Mouse (Mus musculus) forebrain, embryonic 14.5 days (tissue): Measurements from ENCODE around the gene Bdh1. TPM values are rescaled to one million over a fixed set of nuclear protein-coding genes. Genes with fewer than 3 reads are reported as not detected.
A peak's percentile ranks its signal among the peaks of the same experiment; 100 is the strongest.

ENCODE experiments used
- ATAC-seq: fragments of 200-750 bp; cut with Nextera tagmentation; 2 replicates; pipeline ENCODE4 v1.8.0; 2017; ENCODE audit warnings: mild to moderate bottlenecking, moderate library complexity
- DNase-seq: peaks from one replicate; pipeline ENCODE4 v3.0.0-alpha.2; 2015; ENCODE audit warnings: low spot score
- H3K27ac ChIP-seq: fragments of 300-500 bp; sonication (generic); 2 replicates; pipeline ENCODE4 v1.5.1; 2014; ENCODE audit warnings: low read depth, mild to moderate bottlenecking, control low read depth, low read length, moderate library complexity
- H3K27me3 ChIP-seq: fragments of 300-500 bp; sonication (generic); replicated peaks from 2 replicates; pipeline ENCODE4 v1.6.1; 2014; ENCODE audit warnings: low read length, control low read depth, mixed read lengths; ENCODE audit not compliant: control insufficient read depth, insufficient read depth
- H3K36me3 ChIP-seq: fragments of 300-500 bp; sonication (generic); 2 replicates; pipeline ENCODE4 v1.6.1; 2014; ENCODE audit warnings: low read length, control low read depth; ENCODE audit not compliant: control insufficient read depth, insufficient read depth
- H3K4me1 ChIP-seq: fragments of 300-500 bp; sonication (generic); 2 replicates; pipeline ENCODE4 v1.6.1; 2014; ENCODE audit warnings: antibody characterized with exemption, low read length, control low read depth; ENCODE audit not compliant: control insufficient read depth, insufficient read depth
- H3K4me2 ChIP-seq: fragments of 300-500 bp; sonication (generic); 2 replicates; pipeline ENCODE4 v1.6.1; 2014; ENCODE audit warnings: mild to moderate bottlenecking, control low read depth, low read length
- H3K4me3 ChIP-seq: fragments of 300-500 bp; sonication (generic); 2 replicates; pipeline ENCODE4 v1.5.1; 2014; ENCODE audit warnings: low read depth, low read length, control low read depth
- H3K9ac ChIP-seq: fragments of 300-500 bp; sonication (generic); 2 replicates; pipeline ENCODE4 v1.6.1; 2014; ENCODE audit warnings: mild to moderate bottlenecking, low read length, control low read depth, moderate library complexity
- H3K9me3 ChIP-seq: fragments of 300-500 bp; sonication (generic); replicated peaks from 2 replicates; pipeline ENCODE4 v1.6.1; 2016; ENCODE audit warnings: low read length, control low read depth, mixed read lengths; ENCODE audit not compliant: control insufficient read depth
- WGBS: fragments of 180-500 bp; shearing (Covaris S2); extraction: QIAGEN DNeasy Blood & Tissue Kit; methylation state at CpG from one replicate; pipeline ENCODE4 v1.1.7; 2014; 5-methylcytosine and 5-hydroxymethylcytosine counted together
- polyA plus RNA-seq: library from polyadenylated mRNA; unstranded; fragments of >200 nt; fragmentation: Nextera tagmentation; extraction: Ambion mirVana; gene quantifications from 2 replicates; pipeline ENCODE4 v1.2.1, GENCODE M21; 2014

Gene Bdh1
- polyA plus RNA-seq, 1 experiment from 2014 or later: 125 TPM

- H3K9ac ChIP-seq: peak overlapping the region; percentile 30; the same call in 1 of the 2 replicates
- no peak overlapping the region for H3K4me3 ChIP-seq
- peak overlapping the region; percentile 96 for H3K27ac ChIP-seq
- no peak overlapping the region for H3K4me2 ChIP-seq
- H3K9me3 ChIP-seq: no peaks in the 10 kb centered on the region
- peak; percentile 90 for ATAC-seq
- H3K4me1 ChIP-seq: peaks cover 27% of the 10 kb centered on the region
- DNase-seq: peak; percentile 91
- H3K27me3 ChIP-seq: no peaks in the 10 kb centered on the region
- no peaks in the 10 kb centered on the region for H3K36me3 ChIP-seq
- 29% methylated on average over 11 of the region's 11 CpGs for WGBS
These were observed 77.7 kb downstream of the Bdh1 start for GRCm38 (mm10) chr16:31499681-31500310.

GRCm38 (mm10) chr16:31500532-31500931, 78.5 kb downstream of the Bdh1 start:
- ATAC-seq: no peak
- Histone ChIP-seq H3K9ac (no peak overlapping the region), H3K9me3 (no peaks in the 10 kb centered on the region), H3K4me1 (peaks cover 27% of the 10 kb centered on the region), H3K4me2 (no peak overlapping the region), H3K36me3 (no peaks in the 10 kb centered on the region), H3K27me3 (no peaks in the 10 kb centered on the region), H3K4me3 (no peak overlapping the region), H3K27ac (peak overlapping the region; percentile 96)
- no peak for DNase-seq
- 71% methylated on average over 3 of the region's 3 CpGs for WGBS

GRCm38 (mm10) chr16:31500969-31501750, 79.1 kb downstream of the Bdh1 start:
- no peak overlapping the region for H3K4me2 ChIP-seq
- H3K9ac ChIP-seq: no peak overlapping the region
- H3K36me3 ChIP-seq: no peaks in the 10 kb centered on the region
- peaks cover 27% of the 10 kb centered on the region for H3K4me1 ChIP-seq
- peak; percentile 72 for ATAC-seq
- 53% methylated on average over 14 of the region's 14 CpGs for WGBS
- H3K9me3 ChIP-seq: no peaks in the 10 kb centered on the region
- no peaks in the 10 kb centered on the region for H3K27me3 ChIP-seq
- DNase-seq: peak; percentile 84
- H3K4me3 ChIP-seq: no peak overlapping the region
- peak overlapping the region; percentile 96 for H3K27ac ChIP-seq

- H3K27ac ChIP-seq: peak overlapping the region; percentile 96
- H3K4me1 ChIP-seq: peaks cover 27% of the 10 kb centered on the region
- no peaks in the 10 kb centered on the region for H3K9me3 ChIP-seq
- no peak overlapping the region for H3K4me2 ChIP-seq
- no peaks in the 10 kb centered on the region for H3K27me3 ChIP-seq
- H3K9ac ChIP-seq: 0 out of 2 replicates have a peak overlapping the region, but pooled peaks have one; percentile 17
- H3K4me3 ChIP-seq: no peak overlapping the region
- no peaks in the 10 kb centered on the region for H3K36me3 ChIP-seq
- ATAC-seq (peak; percentile 19), DNase-seq (peak; percentile 49)
- WGBS: 16% methylated on average over 14 of the region's 14 CpGs
These were observed 79.8 kb downstream of the Bdh1 start for GRCm38 (mm10) chr16:31501751-31502365.

- no peak for ATAC-seq
- H3K4me3 ChIP-seq: no peak overlapping the region
- DNase-seq: no peak
- no peak overlapping the region for H3K4me2 ChIP-seq
- peaks cover 23% of the 10 kb centered on the region for H3K4me1 ChIP-seq
- no peaks in the 10 kb centered on the region for H3K9me3 ChIP-seq
- 47% methylated on average over 10 of the region's 10 CpGs for WGBS
- H3K27me3 ChIP-seq: no peaks in the 10 kb centered on the region
- H3K9ac ChIP-seq: no peak overlapping the region
- no peaks in the 10 kb centered on the region for H3K36me3 ChIP-seq
- H3K27ac ChIP-seq: no peak overlapping the region; the same call in 1 of the 2 replicates
These were observed 84.8 kb downstream of the Bdh1 start for GRCm38 (mm10) chr16:31506665-31507456.

- Histone ChIP-seq H3K9me3 (no peaks in the 10 kb centered on the region), H3K27me3 (no peaks in the 10 kb centered on the region), H3K4me1 (peaks cover 18% of the 10 kb centered on the region), H3K4me3 (no peak overlapping the region), H3K36me3 (no peaks in the 10 kb centered on the region), H3K4me2 (no peak overlapping the region), H3K27ac (no peak overlapping the region), H3K9ac (no peak overlapping the region)
- 26% methylated on average over 6 of the region's 6 CpGs for WGBS
- DNase-seq (peak; percentile 38), ATAC-seq (peak; percentile 16; the same call in 1 of the 2 replicates)
These were observed 85.3 kb downstream of the Bdh1 start for GRCm38 (mm10) chr16:31507457-31507755.

- DNase-seq (peak; percentile 58), ATAC-seq (0 out of 2 replicates have a peak, but pooled peaks have one; percentile 24)
- Histone ChIP-seq H3K27me3 (no peaks in the 10 kb centered on the region), H3K4me1 (peaks cover 14% of the 10 kb centered on the region), H3K4me3 (no peak overlapping the region), H3K9me3 (no peaks in the 10 kb centered on the region), H3K4me2 (no peak overlapping the region), H3K27ac (no peak overlapping the region), H3K9ac (no peak overlapping the region), H3K36me3 (no peaks in the 10 kb centered on the region)
- 30% methylated on average over 14 of the region's 14 CpGs for WGBS
These were observed 85.9 kb downstream of the Bdh1 start for GRCm38 (mm10) chr16:31507794-31508526.
